Mouse (Mus musculus): ENCODE measurements around the gene Rabgef1.

Gene Rabgef1

GRCm38 (mm10) chr5:130171423-130171954 lies at the start of gene Rabgef1:
Gene Rabgef1 (plus strand): TSS chr5:130171798.
- peak; percentile 94 for DNase-seq

- DNase-seq: no peak
Observed at GRCm38 (mm10) chr5:130122355-130122754, 49.2 kb upstream of the Rabgef1 start.

- DNase-seq: no peak
Observed at GRCm38 (mm10) chr5:130124271-130124670, 47.3 kb upstream of the Rabgef1 start.

- no peak for DNase-seq
Observed at GRCm38 (mm10) chr5:130128686-130129523, 42.7 kb upstream of the Rabgef1 start.

- peak; percentile 30 for DNase-seq
Observed at GRCm38 (mm10) chr5:130129524-130129793, 42.1 kb upstream of the Rabgef1 start.

GRCm38 (mm10) chr5:130136597-130136996 lies 35.0 kb upstream of the Rabgef1 start:
- no peak for DNase-seq

GRCm38 (mm10) chr5:130139393-130139792 lies 32.2 kb upstream of the Rabgef1 start:
- DNase-seq: peak; percentile 69

GRCm38 (mm10) chr5:130141138-130141537 lies 30.5 kb upstream of the Rabgef1 start:
- DNase-seq: no peak

GRCm38 (mm10) chr5:130142041-130142440 lies 29.6 kb upstream of the Rabgef1 start:
- no peak for DNase-seq

GRCm38 (mm10) chr5:130143101-130143500 lies 28.5 kb upstream of the Rabgef1 start:
- no peak for DNase-seq

- DNase-seq: peak; percentile 75
Observed at GRCm38 (mm10) chr5:130143977-130144333, 27.6 kb upstream of the Rabgef1 start.

- peak; percentile 98 for DNase-seq
Observed at GRCm38 (mm10) chr5:130144334-130145312, 27.0 kb upstream of the Rabgef1 start, which contains the start of gene Kctd7. Gene Kctd7 (plus strand): TSS chr5:130144861.

- peak; percentile 56 for DNase-seq
Observed at GRCm38 (mm10) chr5:130145961-130146360, 25.6 kb upstream of the Rabgef1 start.

- DNase-seq: no peak
Observed at GRCm38 (mm10) chr5:130149726-130150310, 21.8 kb upstream of the Rabgef1 start.

GRCm38 (mm10) chr5:130154286-130154685 lies 17.3 kb upstream of the Rabgef1 start:
- no peak for DNase-seq

GRCm38 (mm10) chr5:130158545-130158944 lies 13.1 kb upstream of the Rabgef1 start:
- no peak for DNase-seq

- no peak for DNase-seq
Observed at GRCm38 (mm10) chr5:130159761-130160201, 11.8 kb upstream of the Rabgef1 start.

- DNase-seq: peak; percentile 73
Observed at GRCm38 (mm10) chr5:130163670-130164069, 7.9 kb upstream of the Rabgef1 start.

GRCm38 (mm10) chr5:130165213-130165612 lies 6.4 kb upstream of the Rabgef1 start:
- DNase-seq: no peak

GRCm38 (mm10) chr5:130169109-130169508 lies 2.5 kb upstream of the Rabgef1 start:
- DNase-seq: no peak

GRCm38 (mm10) chr5:130170666-130171422 lies 754 bp upstream of the Rabgef1 start:
- no peak for DNase-seq

GRCm38 (mm10) chr5:130171956-130172601 lies 481 bp downstream of the Rabgef1 start:
- DNase-seq: no peak
